Mouse (Mus musculus) kidney, postnatal 0 days (tissue): ENCODE data around the gene Hsd17b14. TPM values are rescaled to one million over a fixed set of nuclear protein-coding genes. Genes with fewer than 3 reads are reported as not detected.

Source experiments
- ATAC-seq: fragments of 200-750 bp; cut with Nextera tagmentation; replicated peaks from 2 replicates; pipeline ENCODE4 v1.8.0; 2017; ENCODE audit warnings: low read depth, moderate number of reproducible peaks, moderate TSS enrichment, moderate library complexity; ENCODE audit not compliant: low FRiP score
- DNase-seq: peaks from one replicate; pipeline ENCODE4 v3.0.0-alpha.2; 2016; ENCODE audit warnings: low spot score
- H3K27ac ChIP-seq: fragments of 300-500 bp; sonication (generic); 2 replicates; pipeline ENCODE4 v1.5.1; 2014; ENCODE audit warnings: mild to moderate bottlenecking
- H3K27me3 ChIP-seq: fragments of 300-500 bp; sonication (generic); 2 replicates; pipeline ENCODE4 v1.6.1; 2014; ENCODE audit warnings: low read length, mixed read lengths; ENCODE audit not compliant: insufficient read depth
- H3K36me3 ChIP-seq: fragments of 300-500 bp; sonication (generic); 2 replicates; pipeline ENCODE4 v1.6.1; 2014; ENCODE audit warnings: low read length, mixed read lengths; ENCODE audit not compliant: insufficient read depth
- H3K4me1 ChIP-seq: fragments of 300-500 bp; sonication (generic); replicated peaks from 2 replicates; pipeline ENCODE4 v1.6.1; 2014; ENCODE audit warnings: antibody characterized with exemption, low read length, mixed read lengths; ENCODE audit not compliant: insufficient read depth
- H3K4me2 ChIP-seq: fragments of 300-500 bp; sonication (generic); 2 replicates; pipeline ENCODE4 v1.6.1; 2014; ENCODE audit warnings: mild to moderate bottlenecking, low read length, moderate library complexity, mixed read lengths
- H3K4me3 ChIP-seq: fragments of 300-500 bp; sonication (generic); replicated peaks from 2 replicates; pipeline ENCODE4 v1.5.1; 2014; ENCODE audit warnings: low read depth, low read length
- H3K9ac ChIP-seq: fragments of 300-500 bp; sonication (generic); 2 replicates; pipeline ENCODE4 v1.6.1; 2014; ENCODE audit warnings: low read depth, low read length
- H3K9me3 ChIP-seq: fragments of 300-500 bp; sonication (generic); replicated peaks from 2 replicates; pipeline ENCODE4 v1.6.1; 2016; ENCODE audit warnings: low read length, inconsistent platforms, mixed read lengths
- CTCF ChIP-seq: IDR thresholded peaks from 2 replicates; pipeline ENCODE4 v1.5.1; 2016; ENCODE audit warnings: antibody characterized with exemption, low read depth, mild to moderate bottlenecking, moderate library complexity
- WGBS: fragments of 180-500 bp; shearing (Covaris S2); extraction: QIAGEN DNeasy Blood & Tissue Kit; methylation state at CpG from one replicate; pipeline ENCODE4 v1.1.7; 2014; 5-methylcytosine and 5-hydroxymethylcytosine counted together
- polyA plus RNA-seq: library from polyadenylated mRNA; unstranded; fragments of >200 nt; fragmentation: Nextera tagmentation; extraction: Ambion mirVana; gene quantifications from 2 replicates; pipeline ENCODE4 v1.2.1, GENCODE M21; 2015

Hsd17b14 gene
- polyA plus RNA-seq, 1 experiment from 2014 or later, result 20.5 TPM

GRCm38 (mm10) chr7:45522194-45522752 lies 32.4 kb upstream of the Hsd17b14 start:
- ATAC-seq (no peak), DNase-seq (no peak)
- TF ChIP-seq CTCF, result no peak
- WGBS, result 56% methylated on average over 16 of the region's 16 CpGs
- H3K9ac ChIP-seq, result peak overlapping the region; percentile 62; the same call in 1 of the 2 replicates
- H3K4me2 ChIP-seq, result peak overlapping the region; percentile 64
- H3K4me3 ChIP-seq, result peak overlapping the region; percentile 53
- peaks cover 27% of the 10 kb centered on the region for H3K4me1 ChIP-seq
- H3K27ac ChIP-seq, result peak overlapping the region; percentile 88; the same call in 1 of the 2 replicates
- H3K9me3 ChIP-seq, result no peaks in the 10 kb centered on the region
- no peaks in the 10 kb centered on the region for H3K27me3 ChIP-seq
- H3K36me3 ChIP-seq, result 0 out of 2 replicates have a peak, but pooled peaks cover 8% of the 10 kb centered on the region

- H3K9ac ChIP-seq, result peak overlapping the region; percentile 38; the same call in 1 of the 2 replicates
- peak overlapping the region; percentile 45 for H3K4me2 ChIP-seq
- WGBS, result 49% methylated on average over 18 of the region's 18 CpGs
- no peaks in the 10 kb centered on the region for H3K27me3 ChIP-seq
- H3K9me3 ChIP-seq, result no peaks in the 10 kb centered on the region
- H3K4me3 ChIP-seq, result peak overlapping the region; percentile 13; the same call in 1 of the 2 replicates
- TF ChIP-seq CTCF, result no peak
- H3K27ac ChIP-seq, result peak overlapping the region; percentile 54; the same call in 1 of the 2 replicates
- H3K4me1 ChIP-seq, result peaks cover 27% of the 10 kb centered on the region
- no peak for DNase-seq
- no peak for ATAC-seq
- 0 out of 2 replicates have a peak, but pooled peaks cover 8% of the 10 kb centered on the region for H3K36me3 ChIP-seq
These were observed 31.6 kb upstream of the Hsd17b14 start for GRCm38 (mm10) chr7:45522957-45523676.

- ATAC-seq (no peak), DNase-seq (no peak)
- TF ChIP-seq CTCF, result no peak
- Histone ChIP-seq H3K4me2 (peak overlapping the region; percentile 45), H3K4me1 (peaks cover 27% of the 10 kb centered on the region), H3K27ac (peak overlapping the region; percentile 54; the same call in 1 of the 2 replicates), H3K9me3 (no peaks in the 10 kb centered on the region), H3K9ac (peak overlapping the region; percentile 38; the same call in 1 of the 2 replicates), H3K36me3 (0 out of 2 replicates have a peak, but pooled peaks cover 8% of the 10 kb centered on the region), H3K4me3 (0 out of 2 replicates have a peak overlapping the region, but pooled peaks have one; percentile 13), H3K27me3 (no peaks in the 10 kb centered on the region)
- WGBS, result 80% methylated on average over 12 of the region's 13 CpGs
These were observed 31.0 kb upstream of the Hsd17b14 start for GRCm38 (mm10) chr7:45523678-45524170.

GRCm38 (mm10) chr7:45524841-45525621 lies 29.7 kb upstream of the Hsd17b14 start:
- Histone ChIP-seq H3K27ac (peak overlapping the region; percentile 97), H3K9me3 (no peaks in the 10 kb centered on the region), H3K4me3 (peak overlapping the region; percentile 84), H3K27me3 (no peaks in the 10 kb centered on the region), H3K9ac (peak overlapping the region; percentile 93), H3K4me1 (peaks cover 34% of the 10 kb centered on the region), H3K36me3 (0 out of 2 replicates have a peak, but pooled peaks cover 8% of the 10 kb centered on the region), H3K4me2 (peak overlapping the region; percentile 90)
- ATAC-seq (0 out of 2 replicates have a peak, but pooled peaks have one; percentile 5), DNase-seq (peak; percentile 66)
- no peak for TF ChIP-seq CTCF
- 14% methylated on average over 12 of the region's 12 CpGs for WGBS

- 0 out of 2 replicates have a peak, but pooled peaks cover 8% of the 10 kb centered on the region for H3K36me3 ChIP-seq
- H3K4me3 ChIP-seq, result peak within 1 kb of the TSS; percentile 84
- H3K4me2 ChIP-seq, result peak within 1 kb of the TSS; percentile 90
- no peak for TF ChIP-seq CTCF
- no peaks in the 10 kb centered on the region for H3K27me3 ChIP-seq
- WGBS, result under 1% methylated on average over 54 of the region's 54 CpGs
- DNase-seq (peak; percentile 96), ATAC-seq (peak; percentile 91)
- peaks cover 39% of the 10 kb centered on the region for H3K4me1 ChIP-seq
- no peaks in the 10 kb centered on the region for H3K9me3 ChIP-seq
- H3K27ac ChIP-seq, result peak within 1 kb of the TSS; percentile 97
- H3K9ac ChIP-seq, result peak within 1 kb of the TSS; percentile 93
These were observed 28.8 kb upstream of the Hsd17b14 start, which contains the start of the genes Ppp1r15a and Plekha4 for GRCm38 (mm10) chr7:45525809-45526473. TSS of gene Ppp1r15a (minus strand) at chr7:45526268. TSS of gene Plekha4 (plus strand) at chr7:45526330.
